Mouse (Mus musculus): ENCODE measurements around the gene Gm20890.
"Not testable (repeated sequence)": the region's sequence is repeated elsewhere in the genome, so short reads cannot be mapped to it uniquely, and the experiment has no call there.

Gene Gm20890

GRCm38 (mm10) chrY:26776699-26777098 is at the start of gene Gm20890:
Gm20890 (minus strand) TSS chrY:26776799.
- not testable (repeated sequence) for DNase-seq

Data from cerebellum, adult 9-11 months (tissue).